Mouse (Mus musculus) embryonic facial prominence, embryonic 12.5 days (tissue): ENCODE measurements around the gene Kctd5. TPM values are rescaled to one million over a fixed set of nuclear protein-coding genes. Genes with fewer than 3 reads are reported as not detected.

Source experiments
- ATAC-seq: fragments of 200-750 bp; cut with Nextera tagmentation; 2 replicates; pipeline ENCODE4 v1.8.0; 2017; ENCODE audit not compliant: insufficient number of reproducible peaks, insufficient read depth, low FRiP score, low TSS enrichment
- H3K27ac ChIP-seq: fragments of 300-500 bp; sonication (generic); 2 replicates; pipeline ENCODE4 v1.5.1; 2016; ENCODE audit warnings: mild to moderate bottlenecking
- H3K27me3 ChIP-seq: fragments of 300-500 bp; sonication (generic); 2 replicates; pipeline ENCODE4 v1.6.1; 2016; ENCODE audit warnings: mild to moderate bottlenecking, moderate library complexity
- H3K36me3 ChIP-seq: fragments of 300-500 bp; sonication (generic); 2 replicates; pipeline ENCODE4 v1.6.1; 2016; ENCODE audit warnings: mild to moderate bottlenecking
- H3K4me1 ChIP-seq: fragments of 300-500 bp; sonication (generic); 2 replicates; pipeline ENCODE4 v1.6.1; 2016
- H3K4me2 ChIP-seq: fragments of 300-500 bp; sonication (generic); replicated peaks from 2 replicates; pipeline ENCODE4 v1.6.1; 2016; ENCODE audit warnings: mild to moderate bottlenecking, moderate library complexity
- H3K4me3 ChIP-seq: fragments of 300-500 bp; sonication (generic); 2 replicates; pipeline ENCODE4 v1.5.1; 2016; ENCODE audit warnings: mild to moderate bottlenecking
- H3K9ac ChIP-seq: fragments of 300-500 bp; sonication (generic); 2 replicates; pipeline ENCODE4 v1.6.1; 2016; ENCODE audit warnings: mild to moderate bottlenecking, moderate library complexity
- H3K9me3 ChIP-seq: fragments of 300-500 bp; sonication (generic); 2 replicates; pipeline ENCODE4 v1.6.1; 2016; ENCODE audit warnings: mild to moderate bottlenecking, moderate library complexity
- WGBS: fragments of 180-500 bp; shearing (Covaris S2); methylation state at CpG from one replicate; pipeline ENCODE4 v1.1.7; 2016; 5-methylcytosine and 5-hydroxymethylcytosine counted together
- microRNA-seq: library from miRNA; unstranded; fragments of <30 nt; microRNA quantifications from one replicate; pipeline ENCODE4, GENCODE M21; 2017
- polyA plus RNA-seq: library from polyadenylated mRNA; unstranded; fragments of >200 nt; fragmentation: Nextera tagmentation; extraction: Ambion mirVana; gene quantifications from 2 replicates; pipeline ENCODE4 v1.2.1, GENCODE M21; 2016

Kctd5 gene
- polyA plus RNA-seq, 1 experiment from 2014 or later, result 92.0 TPM

GRCm38 (mm10) chr17:24005049-24005448 lies 68.2 kb downstream of the Kctd5 start:
- Histone ChIP-seq H3K9ac (no peak overlapping the region), H3K4me1 (no peaks in the 10 kb centered on the region), H3K4me3 (no peak overlapping the region), H3K27me3 (no peaks in the 10 kb centered on the region), H3K27ac (no peak overlapping the region), H3K36me3 (no peaks in the 10 kb centered on the region), H3K9me3 (no peaks in the 10 kb centered on the region), H3K4me2 (no peak overlapping the region)
- no peak for ATAC-seq
- 92% methylated on average over 3 of the region's 3 CpGs for WGBS

- H3K9me3 ChIP-seq, result no peaks in the 10 kb centered on the region
- no peak overlapping the region for H3K4me3 ChIP-seq
- no peak overlapping the region for H3K9ac ChIP-seq
- no peak for ATAC-seq
- no peaks in the 10 kb centered on the region for H3K4me1 ChIP-seq
- no peak overlapping the region for H3K27ac ChIP-seq
- H3K36me3 ChIP-seq, result no peaks in the 10 kb centered on the region
- no peaks in the 10 kb centered on the region for H3K27me3 ChIP-seq
- H3K4me2 ChIP-seq, result no peak overlapping the region
- 88% methylated on average over 14 of the region's 14 CpGs for WGBS
Observed at GRCm38 (mm10) chr17:24004071-24004665, 69.1 kb downstream of the Kctd5 start.

- Histone ChIP-seq H3K9me3 (no peaks in the 10 kb centered on the region), H3K27me3 (no peaks in the 10 kb centered on the region), H3K9ac (no peak overlapping the region), H3K27ac (no peak overlapping the region), H3K4me1 (no peaks in the 10 kb centered on the region), H3K36me3 (no peaks in the 10 kb centered on the region), H3K4me3 (no peak overlapping the region), H3K4me2 (no peak overlapping the region)
- no peak for ATAC-seq
- WGBS, result 72% methylated on average over 5 of the region's 5 CpGs
Observed at GRCm38 (mm10) chr17:24000404-24000803, 72.9 kb downstream of the Kctd5 start.

- 68% methylated on average over 6 of the region's 6 CpGs for WGBS
- H3K27ac ChIP-seq, result no peak overlapping the region
Observed at GRCm38 (mm10) chr17:23998383-23998782, 74.9 kb downstream of the Kctd5 start.

GRCm38 (mm10) chr17:23997901-23998300 lies 75.4 kb downstream of the Kctd5 start, which contains the start of gene Prss22:
Prss22 (minus strand) TSS chr17:23998100.
- H3K27me3 ChIP-seq, result peaks cover 5% of the 10 kb centered on the region; the same call in 1 of the 2 replicates
- H3K4me1 ChIP-seq, result 0 out of 2 replicates have a peak, but pooled peaks cover 3% of the 10 kb centered on the region
- no peaks in the 10 kb centered on the region for H3K36me3 ChIP-seq
- 0 out of 2 replicates have a peak, but pooled peaks have one; percentile 32 for ATAC-seq
- H3K9me3 ChIP-seq, result no peaks in the 10 kb centered on the region
- H3K9ac ChIP-seq, result no peak within 1 kb of the TSS
- H3K4me3 ChIP-seq, result no peak within 1 kb of the TSS
- H3K4me2 ChIP-seq, result 0 out of 2 replicates have a peak within 1 kb of the TSS, but pooled peaks have one; percentile 11
- H3K27ac ChIP-seq, result no peak within 1 kb of the TSS
- 77% methylated on average over 2 of the region's 2 CpGs for WGBS

More at GRCm38 (mm10) chr17:23998383-23998782, 74.9 kb downstream of the Kctd5 start:
- no peak overlapping the region for H3K9ac ChIP-seq
- no peaks in the 10 kb centered on the region for H3K9me3 ChIP-seq
- no peak overlapping the region for H3K4me2 ChIP-seq
- peaks cover 5% of the 10 kb centered on the region; the same call in 1 of the 2 replicates for H3K27me3 ChIP-seq
- 0 out of 2 replicates have a peak, but pooled peaks cover 3% of the 10 kb centered on the region for H3K4me1 ChIP-seq
- no peaks in the 10 kb centered on the region for H3K36me3 ChIP-seq
- no peak for ATAC-seq
- no peak overlapping the region for H3K4me3 ChIP-seq

Small RNA genes within 50 kb of the gene (microRNA-seq; reads per million reads assigned to microRNA genes)
- gene Gm27700, result not detected

Other genes with a start within 250 kb of the Kctd5 start
- 1,164 and 1,169 TPM in 2 replicates for gene Elob, start 244.3 kb downstream of the Kctd5 start, polyA plus RNA-seq
- 0.46 and 0.59 TPM in 2 replicates for gene Prss33, start 237.4 kb downstream of the Kctd5 start, polyA plus RNA-seq
- not detected in 2 replicates for gene Prss32, start 229.6 kb downstream of the Kctd5 start, polyA plus RNA-seq
- 2.2 and 2.5 TPM in 2 replicates for gene Prss41, start 229.3 kb downstream of the Kctd5 start, polyA plus RNA-seq
- gene Prss21, start 205.4 kb downstream of the Kctd5 start, polyA plus RNA-seq, result not detected in 2 replicates
- gene Dcpp1, start 192.6 kb downstream of the Kctd5 start, polyA plus RNA-seq, result not detected in 2 replicates
- not detected in 2 replicates for gene Dcpp2, start 192.6 kb downstream of the Kctd5 start, polyA plus RNA-seq
- not detected in 2 replicates for gene Dcpp3, start 156.0 kb downstream of the Kctd5 start, polyA plus RNA-seq
- not detected in 2 replicates for gene Sbp, start 131.8 kb downstream of the Kctd5 start, polyA plus RNA-seq
- gene Sbpl, start 118.2 kb downstream of the Kctd5 start, polyA plus RNA-seq, result not detected in 2 replicates
- not detected in 2 replicates for gene Prss30, start 92.9 kb downstream of the Kctd5 start, polyA plus RNA-seq
- 1.2 and 1.7 TPM in 2 replicates for gene Prss22, start 75.4 kb downstream of the Kctd5 start, polyA plus RNA-seq
- gene Prss27, start 35.3 kb downstream of the Kctd5 start, polyA plus RNA-seq, result 0.22 and 0.24 TPM in 2 replicates
- gene Pdpk1, start 77.4 kb upstream of the Kctd5 start, polyA plus RNA-seq, result 37.6 and 38.6 TPM in 2 replicates
- gene Amdhd2, start 90.3 kb upstream of the Kctd5 start, polyA plus RNA-seq, result 40.9 and 42.7 TPM in 2 replicates
- gene Atp6v0c, start 96.2 kb upstream of the Kctd5 start, polyA plus RNA-seq, result 445 and 455 TPM in 2 replicates
- 8.7 and 8.9 TPM in 2 replicates for gene Tbc1d24, start 132.1 kb upstream of the Kctd5 start, polyA plus RNA-seq
- gene Ntn3, start 136.0 kb upstream of the Kctd5 start, polyA plus RNA-seq, result 20.2 and 20.3 TPM in 2 replicates
- 16.2 and 16.5 TPM in 2 replicates for gene Tedc2, start 147.4 kb upstream of the Kctd5 start, polyA plus RNA-seq
- gene Ccnf, start 178.0 kb upstream of the Kctd5 start, polyA plus RNA-seq, result 78.2 and 85.3 TPM in 2 replicates